Mouse (Mus musculus) MEL (cell line): Measurements from ENCODE around the gene Rnf208.

Experiments
- KAT2A ChIP-seq: conservative IDR thresholded peaks from 2 replicates; pipeline ENCODE4 v1.6.1; 2012; ENCODE audit warnings: low read depth, low read length, improper control_type of control experiment, inconsistent platforms
- POLR2A ChIP-seq, 2 experiments: IDR thresholded peaks; 2 replicates each; pipeline ENCODE4 v1.6.1; 2011 to 2012; ENCODE audit warnings: low read length in 2 of 2, mild to moderate bottlenecking in 2 of 2, control low read depth in 1 of 2, improper control_type of control experiment in 1 of 2, low read depth in 1 of 2, moderate library complexity in 1 of 2; ENCODE audit not compliant: control insufficient read depth in 1 of 2, insufficient read depth in 1 of 2, poor library complexity in 1 of 2

- TF ChIP-seq POLR2A (IDR thresholded peaks at IDR 0.05; ENCODE audit: control insufficient read depth in 1 of 2, insufficient read depth in 1 of 2, low read depth in 1 of 2, low read length in 2 of 2, poor library complexity in 1 of 2) (no peak), KAT2A (no peak)
Observed at GRCm38 (mm10) chr2:25239766-25240165, 2.3 kb upstream of the Rnf208 start.
